Mouse (Mus musculus): ENCODE measurements around the gene Nol4l.

DNA sequence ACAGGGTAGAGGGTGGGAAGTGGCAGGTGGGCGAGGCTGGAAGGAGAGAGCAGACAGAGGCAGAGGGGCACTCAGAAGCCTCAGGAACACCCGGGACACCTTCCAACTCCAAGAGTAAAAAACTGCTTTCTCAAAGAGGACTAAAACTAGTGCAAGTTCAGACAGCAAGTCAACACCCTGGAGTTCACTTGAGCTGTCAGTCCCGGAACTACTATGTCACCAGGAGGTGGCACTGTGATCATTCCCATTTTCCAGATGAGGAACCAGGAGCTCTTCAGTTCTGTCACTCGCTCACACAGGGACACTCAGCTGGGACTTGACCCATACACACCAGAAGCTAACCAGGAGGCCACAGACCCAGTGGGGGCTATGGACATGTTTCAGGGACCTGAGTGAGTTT, 30.6 kb downstream of the Nol4l start:
- TF ChIP-seq TAL1 (IDR thresholded peaks at IDR 0.05; ENCODE audit: low read length) (no peak), GATA1 (IDR thresholded peaks at IDR 0.05; ENCODE audit: low read length) (no peak)
